ENCODE assay signal across 12 mouse cellular contexts in genomic region chr7:113901941-113902515, GRCm38 (mm10).
DNase-seq lines count a peak whose midpoint lies in the region; ATAC-seq lines count a peak whose summit lies in the region.
"Had no signal": no experiment of that assay in that cellular context is flagged by ENCODE, and none has a peak within 500 bp of the region (broad histone marks: within the 10 kb centered on the region; RNA-seq: fewer than 3 reads in every experiment).

No protein-coding gene starts in this region.

- no peaks in the 10 kb centered on the region for H3K36me3 ChIP-seq in embryonic facial prominence, embryonic 13.5 days
- H3K36me3 ChIP-seq in hindbrain, embryonic 13.5 days = no peaks in the 10 kb centered on the region
- H3K36me3 ChIP-seq in midbrain, embryonic 14.5 days (ENCODE audit: control insufficient read depth, insufficient read depth, low read length) = no peaks in the 10 kb centered on the region

- peak; percentile 37 for DNase-seq in embryo, embryonic 10.5 days (ENCODE audit: low spot score)
- no peak for DNase-seq in embryo, embryonic 10 days (ENCODE audit: low spot score)
- peak; percentile 46 for DNase-seq in midbrain, embryonic 14.5 days
- no peak for DNase-seq in thymus, postnatal 10 days (ENCODE audit: low spot score in 2 of 2)
- no peak for DNase-seq in gastrocnemius, postnatal 10 days
- DNase-seq: lung, adult 2 months; thymus, postnatal 25 days had no signal

- no peak overlapping the region for H3K4me3 ChIP-seq in embryonic facial prominence, embryonic 13.5 days
- no peak overlapping the region for H3K4me3 ChIP-seq in hindbrain, embryonic 13.5 days
- H3K4me3 ChIP-seq in midbrain, embryonic 14.5 days (replicated peaks; ENCODE audit: low read depth, low read length) = no peak overlapping the region
- H3K4me3 ChIP-seq: heart, embryonic 12.5 days had no signal

- H3K4me2 ChIP-seq in embryonic facial prominence, embryonic 13.5 days = peak overlapping the region; percentile 21; the same call in 1 of the 2 replicates
- H3K4me2 ChIP-seq in hindbrain, embryonic 13.5 days = peak overlapping the region; percentile 14; the same call in 1 of the 2 replicates
- peak overlapping the region; percentile 35 for H3K4me2 ChIP-seq in midbrain, embryonic 14.5 days (ENCODE audit: low read length)
- H3K4me2 ChIP-seq: heart, embryonic 12.5 days had no signal

- H3K27ac ChIP-seq in embryonic facial prominence, embryonic 13.5 days = peak overlapping the region; percentile 23
- peak overlapping the region; percentile 60; the same call in 1 of the 2 replicates for H3K27ac ChIP-seq in hindbrain, embryonic 13.5 days
- 0 out of 2 replicates have a peak overlapping the region, but pooled peaks have one; percentile 32 for H3K27ac ChIP-seq in midbrain, embryonic 14.5 days (replicated peaks; ENCODE audit: low read depth, low read length)

- peaks cover 17% of the 10 kb centered on the region for H3K4me1 ChIP-seq in embryonic facial prominence, embryonic 13.5 days
- H3K4me1 ChIP-seq in hindbrain, embryonic 13.5 days (replicated peaks) = peaks cover 8% of the 10 kb centered on the region
- H3K4me1 ChIP-seq in midbrain, embryonic 14.5 days (ENCODE audit: control insufficient read depth, insufficient read depth, low read length) = peaks cover 18% of the 10 kb centered on the region

- H3K27me3 ChIP-seq in embryonic facial prominence, embryonic 13.5 days = no peaks in the 10 kb centered on the region
- 0 out of 2 replicates have a peak, but pooled peaks cover 3% of the 10 kb centered on the region for H3K27me3 ChIP-seq in hindbrain, embryonic 13.5 days
- H3K27me3 ChIP-seq in midbrain, embryonic 14.5 days (ENCODE audit: control insufficient read depth, insufficient read depth, low read length) = no peaks in the 10 kb centered on the region
- H3K27me3 ChIP-seq: heart, embryonic 12.5 days had no signal

- 30% methylated on average over 10 of the region's 10 CpGs for WGBS in embryonic facial prominence, embryonic 13.5 days
- WGBS in hindbrain, embryonic 13.5 days = 22% methylated on average over 10 of the region's 10 CpGs
- WGBS in midbrain, embryonic 14.5 days = 14% methylated on average over 10 of the region's 10 CpGs

- no peak for ATAC-seq in embryonic facial prominence, embryonic 13.5 days (ENCODE audit: insufficient number of reproducible peaks, insufficient read depth, low FRiP score, low TSS enrichment, low read depth)
- no peak for ATAC-seq in hindbrain, embryonic 13.5 days (ENCODE audit: low FRiP score)
- ATAC-seq in midbrain, embryonic 14.5 days (ENCODE audit: low FRiP score, low TSS enrichment) = no peak
- ATAC-seq in CD4-positive, CD25-positive, alpha-beta regulatory T cell, adult 4 months = no peak
- ATAC-seq: intestine, postnatal 0 days had no signal

- H3K9me3 ChIP-seq in embryonic facial prominence, embryonic 13.5 days = no peaks in the 10 kb centered on the region
- H3K9me3 ChIP-seq in hindbrain, embryonic 13.5 days = no peaks in the 10 kb centered on the region; the same call in 1 of the 2 replicates
- no peaks in the 10 kb centered on the region for H3K9me3 ChIP-seq in midbrain, embryonic 14.5 days (ENCODE audit: control insufficient read depth, low read length)
- H3K9me3 ChIP-seq: heart, embryonic 12.5 days had no signal

- no peak overlapping the region for H3K9ac ChIP-seq in embryonic facial prominence, embryonic 13.5 days
- no peak overlapping the region for H3K9ac ChIP-seq in hindbrain, embryonic 13.5 days
- no peak overlapping the region for H3K9ac ChIP-seq in midbrain, embryonic 14.5 days (replicated peaks; ENCODE audit: low read length)
- H3K9ac ChIP-seq: heart, embryonic 12.5 days had no signal

Comparison
In these comparisons a context has a peak if more than half of its experiments do, and no peak if none do; other contexts are left out.
1. DNase-seq: peak in embryo, embryonic 10.5 days (single experiment) and midbrain, embryonic 14.5 days (single experiment); none in embryo, embryonic 10 days (single experiment), thymus, postnatal 10 days (0 of 2) and gastrocnemius, postnatal 10 days (single experiment).
2. Peak in every context shown above with its lines, with median percentiles within 50 percentile points of each other: H3K27ac ChIP-seq and H3K4me2 ChIP-seq.